Mouse (Mus musculus) frontal cortex, postnatal 14 days (tissue): Measurements from ENCODE around the gene Prf1.

Experiments
- DNase-seq, 2 experiments: peaks; one replicate each; pipeline ENCODE4 v3.0.0; 2022; ENCODE audit warnings: low spot score in 2 of 2

Prf1 gene

GRCm38 (mm10) chr10:61297477-61297876 is at the start of gene Prf1:
Prf1 (plus strand) TSS chr10:61297833.
- no peak for DNase-seq

- no peak for DNase-seq
Observed at GRCm38 (mm10) chr10:61248596-61249114, 49.0 kb upstream of the Prf1 start.

- DNase-seq: no peak
Observed at GRCm38 (mm10) chr10:61249951-61250350, 47.7 kb upstream of the Prf1 start.

- peak in 1 of 2 experiments; percentile 20 for DNase-seq
Observed at GRCm38 (mm10) chr10:61254761-61255160, 42.9 kb upstream of the Prf1 start.

GRCm38 (mm10) chr10:61255190-61255589 is 42.4 kb upstream of the Prf1 start:
- no peak for DNase-seq

- no peak for DNase-seq
Observed at GRCm38 (mm10) chr10:61256665-61257064, 41.0 kb upstream of the Prf1 start.

GRCm38 (mm10) chr10:61258131-61258530 is 39.5 kb upstream of the Prf1 start:
- peak; percentile 15 to 32 for DNase-seq

GRCm38 (mm10) chr10:61261229-61262156 is 36.1 kb upstream of the Prf1 start:
- DNase-seq: peak in 1 of 2 experiments; percentile 19

DNA sequence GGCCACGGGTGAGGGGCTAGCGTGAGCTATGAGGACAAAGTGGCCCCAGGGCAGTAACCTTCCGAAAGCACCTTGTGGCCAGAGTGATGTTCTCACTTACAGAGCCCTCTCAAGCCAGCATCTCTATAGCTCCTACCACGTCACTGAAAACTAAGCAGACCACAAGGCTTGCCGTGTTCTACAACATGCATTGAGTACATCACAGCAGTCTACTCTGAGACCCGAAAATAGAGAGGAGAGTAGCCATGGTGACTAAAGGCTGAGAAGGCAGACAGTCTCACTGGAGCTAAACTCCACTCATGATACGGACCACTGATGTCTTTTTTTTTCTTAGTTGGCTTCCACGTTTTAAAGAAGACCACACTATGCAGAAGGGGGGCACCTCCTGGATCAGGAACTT is 34.0 kb upstream of the Prf1 start:
- no peak for DNase-seq

DNA sequence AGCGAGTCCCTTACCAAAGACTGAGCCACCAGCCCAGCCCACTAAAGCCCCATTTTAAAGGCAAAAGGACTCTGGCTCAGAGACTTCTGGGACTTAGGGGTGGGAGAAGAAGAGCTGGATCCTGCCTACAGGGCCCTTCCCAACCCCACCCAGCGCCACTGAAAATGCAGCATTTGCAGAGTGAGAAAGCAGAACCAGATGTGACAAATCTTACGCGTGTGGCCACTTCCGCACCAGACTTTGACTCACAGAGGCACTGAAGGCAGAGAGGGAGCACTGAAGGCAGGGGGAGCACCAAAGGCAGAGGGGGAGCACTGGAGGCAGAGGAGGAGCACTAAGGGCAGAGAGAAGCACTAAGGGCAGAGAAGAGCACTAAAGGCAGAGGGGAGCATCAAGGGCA is 30.3 kb upstream of the Prf1 start:
- DNase-seq: no peak

DNA sequence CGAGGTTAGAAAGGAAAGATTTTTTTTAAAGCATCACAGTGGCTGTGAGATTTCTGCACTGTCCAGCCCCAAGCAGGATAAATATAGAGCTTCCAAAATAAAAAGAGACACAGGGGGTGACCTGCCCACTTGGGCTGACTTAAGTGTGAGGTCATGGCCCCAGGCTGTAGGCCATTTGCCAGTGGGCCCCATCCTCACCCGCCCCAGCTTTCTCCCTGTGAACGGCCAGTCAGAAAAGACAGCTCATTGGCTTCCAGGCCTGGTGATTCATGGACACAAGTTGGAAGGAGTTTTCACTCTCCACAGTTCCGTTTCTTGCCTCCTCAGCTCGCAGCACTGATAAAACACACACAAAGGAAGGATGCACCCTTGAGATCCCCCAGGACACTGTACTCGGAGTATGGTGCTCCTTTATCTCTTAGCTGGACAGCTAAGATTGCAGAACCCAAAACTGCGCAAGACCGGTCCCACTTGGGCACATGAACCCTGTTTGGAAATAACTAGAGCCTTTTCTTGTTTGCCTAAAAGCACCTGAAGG is 25.5 kb upstream of the Prf1 start:
- DNase-seq: no peak

DNA sequence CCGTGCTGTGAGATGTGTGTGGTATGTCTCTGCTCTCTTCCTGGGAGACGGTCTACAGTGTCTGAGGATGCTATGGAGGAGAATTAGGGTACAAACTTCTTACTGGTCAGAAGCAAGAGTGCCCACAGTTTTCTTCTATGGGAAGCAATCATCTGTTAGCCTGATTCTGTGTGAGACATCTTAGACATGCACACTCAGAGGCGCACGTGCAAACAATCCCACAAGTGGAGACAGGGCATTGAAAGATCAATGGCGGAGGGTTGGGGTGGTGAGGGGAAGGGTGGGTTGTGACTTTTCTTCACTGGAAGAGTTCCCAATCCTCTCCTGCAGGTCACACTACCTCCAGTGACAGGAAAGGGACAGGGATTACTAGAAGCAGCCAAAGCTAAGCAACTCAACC is 25.0 kb upstream of the Prf1 start:
- DNase-seq: no peak

DNA sequence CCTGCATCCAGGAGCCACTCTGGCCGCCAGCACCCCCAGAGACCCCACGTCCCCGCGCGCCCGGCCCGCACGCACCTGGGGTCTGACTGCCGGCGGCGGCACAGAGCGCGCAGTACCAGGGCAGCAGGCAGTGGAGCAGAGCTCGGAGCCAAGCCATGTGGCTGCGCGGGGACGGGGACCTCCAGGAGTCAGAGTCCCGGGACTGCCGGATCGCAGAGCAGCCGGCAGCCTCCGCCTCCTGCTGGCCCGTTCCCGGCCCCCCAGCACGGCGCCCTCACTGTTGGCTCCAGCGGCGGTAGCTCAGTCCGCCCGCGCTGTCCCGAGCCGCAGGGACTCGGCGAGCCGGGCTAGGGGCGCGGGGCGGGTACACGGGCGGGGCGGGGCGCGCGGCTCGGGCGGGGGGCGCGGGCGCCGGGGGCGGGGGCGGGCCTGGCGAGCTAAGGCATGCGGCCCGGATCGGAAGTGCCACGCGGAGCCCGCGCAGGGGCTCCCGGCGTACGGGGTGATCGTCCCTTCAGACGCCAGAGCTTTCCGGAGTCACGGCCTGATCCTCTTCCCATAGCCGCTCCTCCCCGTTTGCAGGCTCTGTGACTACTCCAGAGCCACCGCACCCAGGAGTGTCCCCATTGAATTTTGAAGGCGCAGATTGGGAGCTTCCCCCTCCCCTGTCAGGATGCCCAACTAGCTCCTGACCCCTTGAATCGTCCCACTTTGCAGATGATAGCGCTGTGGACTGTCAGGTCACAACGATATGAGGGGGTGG is 24.4 kb upstream of the Prf1 start, which contains the start of gene Adamts14:
TSS of gene Adamts14 (minus strand) at position 358 of the 763 bp plus-strand sequence.
- no peak for DNase-seq

DNA sequence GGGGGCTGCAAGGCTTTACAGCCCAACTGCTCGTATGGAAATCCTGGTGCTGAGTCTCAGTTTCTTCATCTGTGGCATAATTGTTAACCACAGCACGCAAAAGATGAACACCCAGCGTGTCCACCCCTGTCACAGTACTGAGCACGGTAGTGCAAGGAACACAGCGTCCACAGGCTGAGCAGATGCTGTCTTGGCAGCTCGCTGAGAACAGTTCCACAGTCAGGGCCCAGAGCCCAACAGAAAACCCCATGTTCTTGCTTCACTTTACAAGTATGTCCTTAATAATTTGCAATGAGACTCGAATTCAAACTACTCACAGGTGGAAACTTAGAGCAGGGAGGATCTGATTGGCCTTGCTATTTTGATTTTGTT is 23.8 kb upstream of the Prf1 start:
- DNase-seq: no peak

DNA sequence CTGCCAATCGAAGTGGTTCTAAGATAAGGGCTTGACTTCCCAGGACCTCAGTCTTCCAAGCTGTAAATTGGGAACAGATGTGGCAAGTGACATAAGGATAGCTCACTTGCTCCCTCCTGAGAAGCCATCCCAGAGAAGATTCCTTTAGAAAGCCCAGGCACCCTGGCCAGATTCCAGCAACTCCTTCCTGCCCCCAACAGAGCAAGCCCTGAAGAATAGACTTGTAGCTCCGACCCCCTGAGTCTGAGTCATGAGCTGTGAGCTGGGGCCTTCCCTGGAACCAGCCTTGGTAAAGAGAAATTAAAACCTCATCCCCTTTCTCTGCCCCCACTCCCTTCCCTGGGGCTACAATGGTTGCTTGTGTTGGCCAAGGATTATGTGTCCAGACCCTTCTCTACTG is 23.1 kb upstream of the Prf1 start:
- no peak for DNase-seq

DNA sequence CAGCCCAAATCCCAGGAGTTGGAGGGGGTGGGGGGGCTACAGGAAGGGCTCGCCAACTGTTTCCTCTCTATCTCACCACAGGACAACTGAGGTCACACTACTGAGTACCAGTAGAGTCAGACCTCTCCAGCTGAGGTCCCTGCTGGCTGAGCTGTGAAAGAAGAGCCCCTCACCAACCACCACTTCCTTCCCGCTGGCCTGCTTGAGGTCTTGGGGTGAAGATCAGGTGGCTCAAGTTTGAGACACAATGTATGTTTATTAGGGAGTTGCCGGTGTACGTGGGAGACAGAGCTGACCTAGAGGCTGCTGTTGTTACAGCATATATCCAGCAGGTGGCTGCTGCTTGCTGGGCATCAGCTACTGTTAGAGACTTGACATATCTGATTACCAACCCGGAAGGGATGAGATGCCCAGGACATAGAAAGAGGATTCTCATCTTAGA is 21.9 kb upstream of the Prf1 start:
- DNase-seq: no peak

GRCm38 (mm10) chr10:61277051-61277450 is 20.6 kb upstream of the Prf1 start:
- DNase-seq: no peak

DNA sequence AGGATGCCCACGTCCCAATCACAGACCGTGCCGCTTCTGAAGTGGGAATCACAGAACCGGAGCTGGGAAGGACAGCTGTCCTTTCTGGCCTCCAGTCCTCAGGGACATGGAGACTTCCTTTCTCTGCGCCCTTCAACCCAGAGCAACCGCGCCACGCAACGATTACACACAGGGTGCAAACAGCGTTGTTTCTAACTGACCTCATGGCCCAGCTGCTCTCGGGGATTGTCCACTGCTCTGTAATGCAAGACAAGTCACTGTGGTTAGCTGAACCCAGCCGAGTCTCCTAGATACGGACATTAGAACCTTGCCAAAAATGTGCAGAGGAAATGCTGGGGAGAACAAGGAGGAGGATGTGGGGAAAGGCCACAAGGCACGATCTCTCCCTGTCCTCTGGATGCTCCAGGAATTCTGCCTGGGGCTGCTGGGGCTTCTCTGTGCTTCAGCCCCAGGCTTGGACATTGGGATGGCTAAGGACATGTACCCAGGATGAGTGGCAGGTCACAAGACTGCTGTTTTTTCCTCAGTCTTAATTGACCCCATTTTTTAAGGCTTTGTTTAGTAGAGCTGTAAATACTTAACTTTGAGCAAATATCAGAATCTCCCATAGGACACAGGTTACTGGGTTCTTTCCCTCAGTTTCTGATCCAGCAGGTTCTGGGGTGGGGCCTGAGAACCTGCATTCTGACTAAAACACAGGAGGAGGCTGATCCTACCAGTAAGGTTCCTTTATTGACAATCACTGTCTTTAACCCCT is 19.5 kb upstream of the Prf1 start:
- DNase-seq: no peak

DNA sequence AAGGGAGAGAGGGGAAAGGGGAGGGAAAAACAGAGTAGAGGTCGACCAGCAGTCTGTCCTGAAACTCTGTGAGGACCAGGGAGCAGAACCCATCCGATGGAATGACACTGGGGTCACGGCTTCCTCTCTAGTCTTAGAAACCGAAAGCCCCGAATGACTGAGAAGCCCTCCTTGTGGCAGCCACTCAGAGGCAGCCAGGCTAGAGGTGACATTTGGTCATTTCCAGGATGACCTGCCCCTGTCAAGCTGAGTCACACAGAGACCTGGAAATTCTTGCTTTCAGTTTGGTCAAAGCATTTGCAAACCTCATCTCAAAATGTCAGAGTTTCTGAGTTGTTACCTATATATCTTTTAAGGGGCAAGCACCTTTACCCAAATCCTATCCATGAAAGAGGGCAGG is 16.5 kb upstream of the Prf1 start:
- DNase-seq: no peak

DNA sequence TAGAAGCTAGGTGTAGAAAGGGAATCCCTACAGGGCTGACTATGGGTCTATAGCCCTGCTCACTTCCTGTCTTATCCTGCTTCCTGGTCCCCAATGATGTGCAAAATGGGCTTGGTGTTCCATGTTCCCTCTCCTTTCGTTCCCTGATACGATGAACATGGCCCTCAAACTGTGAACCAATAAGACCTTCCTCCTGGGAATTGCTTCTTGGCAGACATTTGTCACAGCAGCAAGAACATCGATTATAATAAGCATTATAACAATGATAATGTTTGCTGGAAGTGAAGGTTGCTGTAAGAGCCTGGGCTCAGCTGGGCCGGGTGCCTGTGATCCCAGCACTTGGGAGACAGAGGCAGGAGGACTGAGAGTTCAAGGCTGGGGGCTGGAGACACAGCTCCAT is 13.3 kb upstream of the Prf1 start:
- no peak for DNase-seq

- DNase-seq: no peak
Observed at GRCm38 (mm10) chr10:61285271-61285670, 12.4 kb upstream of the Prf1 start.

DNA sequence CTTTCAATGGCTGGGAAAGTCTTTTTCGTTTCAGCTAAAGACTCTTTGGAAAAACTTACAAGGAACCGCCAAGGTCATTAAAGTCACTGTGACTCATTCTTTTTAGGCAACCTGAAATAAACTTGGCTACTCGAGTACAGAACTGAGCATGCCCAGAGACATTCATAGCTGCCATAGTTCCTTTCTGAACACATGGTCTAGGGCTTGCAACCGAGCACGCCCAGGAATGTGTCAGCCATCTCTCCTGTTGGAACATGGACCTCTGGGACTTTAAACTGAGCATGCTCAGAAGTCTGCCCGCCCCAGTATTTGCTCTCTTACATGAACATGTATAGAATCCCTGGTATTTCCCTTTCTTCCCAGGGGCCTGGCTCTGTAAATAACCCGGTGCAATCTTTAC is 11.4 kb upstream of the Prf1 start:
- no peak for DNase-seq
